Mouse (Mus musculus) frontal cortex, postnatal 36 days (tissue): ENCODE results near the gene Xlr4c.
"Not testable (repeated sequence)": the region's sequence is repeated elsewhere in the genome, so short reads cannot be mapped to it uniquely, and the experiment has no call there.

Experiments used
- DNase-seq, 2 experiments: peaks; one replicate each; pipeline ENCODE4 v3.0.0; 2022; ENCODE audit warnings: low spot score in 2 of 2

Gene Xlr4c

GRCm38 (mm10) chrX:73242821-73243325 is at the start of gene Xlr4c:
Xlr4c (minus strand) TSS chrX:73243130.
- not testable (repeated sequence) for DNase-seq

- not testable (repeated sequence) for DNase-seq
Observed at GRCm38 (mm10) chrX:73265270-73265669, 22.3 kb upstream of the Xlr4c start, which contains the start of gene Xlr3c. Xlr3c (minus strand) TSS chrX:73265390.

GRCm38 (mm10) chrX:73262428-73262827 is 19.5 kb upstream of the Xlr4c start:
- DNase-seq: peak in 1 of 2 experiments; percentile 2

GRCm38 (mm10) chrX:73229288-73229687 is 13.6 kb downstream of the Xlr4c start:
- DNase-seq: no peak

GRCm38 (mm10) chrX:73228606-73229214 is 14.2 kb downstream of the Xlr4c start:
- peak; percentile 54 to 57 for DNase-seq

GRCm38 (mm10) chrX:73227914-73228605 is 14.9 kb downstream of the Xlr4c start, which contains the start of gene F8a:
F8a (plus strand) TSS chrX:73228291.
- peak; percentile 66 to 78 for DNase-seq

GRCm38 (mm10) chrX:73225365-73225764 is 17.6 kb downstream of the Xlr4c start:
- DNase-seq: no peak

- DNase-seq: not testable (repeated sequence)
Observed at GRCm38 (mm10) chrX:73213819-73214564, 28.9 kb downstream of the Xlr4c start, which contains the start of gene Xlr4b. Xlr4b (plus strand) TSS chrX:73214333.

GRCm38 (mm10) chrX:73191934-73192333 is 51.0 kb downstream of the Xlr4c start, which contains the start of gene Xlr3b:
Xlr3b (plus strand) TSS chrX:73192207.
- DNase-seq: peak in 1 of 2 experiments; percentile 0
